Mouse (Mus musculus): Measurements from ENCODE around the gene Pin1rt1. TPM values are rescaled to one million over a fixed set of nuclear protein-coding genes. Genes with fewer than 3 reads are reported as not detected.
A peak's percentile ranks its signal among the peaks of the same experiment; 100 is the strongest.

Pin1rt1 gene
- 0.12 and 0.14 TPM in 2 replicates for polyA plus RNA-seq (2016; fragmentation: Nextera tagmentation; extraction: Ambion mirVana)

DNA sequence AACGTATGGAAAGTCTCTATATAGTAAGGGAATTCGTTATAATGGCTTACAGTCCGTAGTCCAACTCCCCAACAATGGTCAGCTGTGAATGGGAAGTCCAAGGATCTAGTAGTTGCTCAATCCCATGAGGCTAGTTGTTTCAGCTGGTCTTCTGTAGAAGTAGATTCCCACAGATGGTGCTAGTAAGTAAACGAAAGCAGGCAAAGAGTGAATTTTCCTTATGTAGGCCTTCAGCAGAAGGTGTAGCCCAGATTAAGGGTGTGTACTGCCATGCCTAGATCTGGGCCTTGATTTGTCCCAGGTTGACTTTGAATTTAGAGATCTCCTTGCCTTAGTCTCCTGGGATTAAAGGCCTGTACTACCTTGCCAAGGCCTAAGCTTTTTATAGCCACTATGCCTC is at the start of gene Pin1rt1:
Gene Pin1rt1, minus strand, starts transcription at position 101 of the 400 bp plus-strand sequence.
- DNase-seq (ENCODE audit: extremely low spot score, low spot score) = no peak
- no peaks in the 10 kb centered on the region for H3K36me3 ChIP-seq (replicated peaks)
- peaks cover 22% of the 10 kb centered on the region for H3K4me1 ChIP-seq
- H3K27me3 ChIP-seq (ENCODE audit: poor library complexity, severe bottlenecking) = peaks cover 16% of the 10 kb centered on the region
- H3K9me3 ChIP-seq = no peaks in the 10 kb centered on the region
- WGBS = 84% methylated on average over 4 of the region's 4 CpGs
- H3K4me3 ChIP-seq = no peak within 1 kb of the TSS
- no peak within 1 kb of the TSS for H3K27ac ChIP-seq

DNA sequence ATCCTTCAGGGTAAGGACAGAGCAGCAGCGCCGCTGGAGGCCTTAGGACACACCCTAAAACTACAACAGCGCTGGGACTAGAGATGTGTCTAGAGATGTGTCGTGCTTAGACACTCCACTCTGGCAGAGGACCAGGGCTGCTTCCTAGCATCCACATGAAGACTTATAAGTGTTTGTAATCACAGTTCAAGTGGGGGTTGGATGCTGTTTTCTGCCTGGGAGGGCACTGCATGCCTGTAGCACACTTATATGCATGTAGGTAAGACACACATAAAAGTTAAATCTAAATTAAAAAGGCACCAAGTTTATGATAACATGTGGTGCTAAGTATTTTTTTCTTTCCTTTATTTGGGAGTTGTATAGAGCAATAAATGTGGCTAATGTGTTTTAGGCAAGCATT is 47.8 kb upstream of the Pin1rt1 start:
- no peak for DNase-seq (ENCODE audit: extremely low spot score, low spot score)
- 88% methylated on average over 4 of the region's 4 CpGs for WGBS
- H3K9me3 ChIP-seq = no peaks in the 10 kb centered on the region
- H3K4me1 ChIP-seq = no peaks in the 10 kb centered on the region
- no peaks in the 10 kb centered on the region for H3K27me3 ChIP-seq (ENCODE audit: poor library complexity, severe bottlenecking)
- H3K4me3 ChIP-seq = no peak overlapping the region
- H3K36me3 ChIP-seq (replicated peaks) = peaks cover 94% of the 10 kb centered on the region
- no peak overlapping the region for H3K27ac ChIP-seq

DNA sequence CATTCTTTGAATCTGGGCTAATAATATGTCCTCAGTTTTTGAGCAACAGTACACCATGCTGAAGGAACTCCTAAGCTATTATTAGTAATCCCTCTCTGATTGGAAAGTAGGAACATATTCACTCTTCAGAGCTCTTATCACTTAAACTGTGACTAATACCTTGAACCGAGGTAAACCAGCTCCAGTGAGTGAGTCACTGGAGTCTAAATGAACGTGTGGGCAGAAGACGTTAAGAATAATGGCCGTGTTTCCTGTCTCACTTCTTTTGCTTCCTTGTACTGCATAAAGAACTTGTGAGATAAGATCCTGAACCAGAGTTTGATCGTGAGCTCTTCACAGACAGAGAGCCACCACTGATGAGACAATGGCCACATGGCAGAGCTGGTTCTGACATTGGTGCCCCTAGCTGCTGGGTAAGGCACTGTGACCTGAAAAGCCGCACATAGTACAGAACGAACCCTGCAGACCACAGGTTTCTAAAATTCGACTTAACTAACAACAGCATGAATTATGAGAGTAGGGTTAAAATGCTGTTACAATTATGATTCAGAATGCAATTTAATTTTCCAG is 47.0 kb upstream of the Pin1rt1 start:
- H3K27me3 ChIP-seq (ENCODE audit: poor library complexity, severe bottlenecking) = no peaks in the 10 kb centered on the region
- no peak overlapping the region for H3K4me3 ChIP-seq
- 84% methylated on average over 8 of the region's 8 CpGs for WGBS
- H3K36me3 ChIP-seq (replicated peaks) = peaks cover 92% of the 10 kb centered on the region
- H3K27ac ChIP-seq = no peak overlapping the region
- no peak for DNase-seq (ENCODE audit: extremely low spot score, low spot score)
- no peaks in the 10 kb centered on the region for H3K4me1 ChIP-seq
- no peaks in the 10 kb centered on the region for H3K9me3 ChIP-seq

DNA sequence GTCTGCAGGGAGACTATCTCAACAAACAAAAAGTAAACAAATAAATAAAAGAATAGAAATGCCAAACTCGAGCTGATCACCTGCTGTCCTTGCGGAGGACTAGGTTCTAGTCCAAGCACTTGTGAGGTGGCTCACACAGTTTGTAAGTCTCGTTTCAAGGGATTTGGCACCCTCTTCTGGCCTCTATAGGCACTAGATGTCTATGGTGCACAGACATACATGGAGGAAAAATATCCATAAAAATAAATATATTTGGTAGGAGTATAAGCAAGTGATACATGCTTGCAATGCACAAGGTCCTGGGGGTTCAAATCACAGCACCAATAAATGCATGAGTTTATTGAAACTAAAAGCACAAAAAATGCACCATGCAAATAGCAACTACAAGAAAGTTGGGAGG is 34.4 kb upstream of the Pin1rt1 start:
- 64% methylated on average over 3 of the region's 3 CpGs for WGBS

DNA sequence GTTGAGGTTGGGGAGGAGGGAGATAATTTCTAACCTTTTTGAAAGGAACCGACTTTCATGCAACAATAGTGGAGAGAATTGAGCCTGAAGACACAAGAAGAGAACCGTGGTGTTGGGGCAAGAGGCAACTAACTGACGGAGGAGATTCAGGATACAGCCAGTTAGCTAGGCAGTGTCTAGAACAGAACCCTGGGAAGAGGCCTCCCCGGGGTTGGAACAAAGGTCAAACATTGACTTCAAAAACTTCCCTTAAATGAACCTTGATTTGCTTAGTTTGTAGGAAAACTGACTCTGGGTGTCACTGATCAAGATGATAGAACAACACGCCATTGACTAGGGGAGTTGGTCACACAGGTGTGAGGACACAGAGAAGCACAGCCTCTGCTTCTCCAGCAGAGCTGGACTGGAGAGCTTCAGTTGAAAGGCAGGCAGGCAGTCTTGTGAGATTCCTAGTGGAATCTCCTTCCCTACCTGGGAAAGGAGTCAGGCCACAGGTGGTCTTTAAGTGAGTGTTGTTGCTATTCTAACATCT is 32.5 kb upstream of the Pin1rt1 start:
- no peak for DNase-seq (ENCODE audit: extremely low spot score, low spot score)
- no peaks in the 10 kb centered on the region for H3K9me3 ChIP-seq
- no peak overlapping the region for H3K4me3 ChIP-seq
- no peaks in the 10 kb centered on the region for H3K4me1 ChIP-seq
- 83% methylated on average over 5 of the region's 5 CpGs for WGBS
- H3K27ac ChIP-seq = no peak overlapping the region
- peaks cover 9% of the 10 kb centered on the region for H3K27me3 ChIP-seq (ENCODE audit: poor library complexity, severe bottlenecking)
- H3K36me3 ChIP-seq (replicated peaks) = peaks cover 5% of the 10 kb centered on the region

More for the DNA sequence above, 34.4 kb upstream of the Pin1rt1 start:
- no peak overlapping the region for H3K27ac ChIP-seq
- H3K36me3 ChIP-seq (replicated peaks) = peaks cover 9% of the 10 kb centered on the region
- H3K4me1 ChIP-seq = no peaks in the 10 kb centered on the region
- no peak for DNase-seq (ENCODE audit: extremely low spot score, low spot score)
- H3K27me3 ChIP-seq (ENCODE audit: poor library complexity, severe bottlenecking) = no peaks in the 10 kb centered on the region
- H3K9me3 ChIP-seq = no peaks in the 10 kb centered on the region
- H3K4me3 ChIP-seq = no peak overlapping the region

DNA sequence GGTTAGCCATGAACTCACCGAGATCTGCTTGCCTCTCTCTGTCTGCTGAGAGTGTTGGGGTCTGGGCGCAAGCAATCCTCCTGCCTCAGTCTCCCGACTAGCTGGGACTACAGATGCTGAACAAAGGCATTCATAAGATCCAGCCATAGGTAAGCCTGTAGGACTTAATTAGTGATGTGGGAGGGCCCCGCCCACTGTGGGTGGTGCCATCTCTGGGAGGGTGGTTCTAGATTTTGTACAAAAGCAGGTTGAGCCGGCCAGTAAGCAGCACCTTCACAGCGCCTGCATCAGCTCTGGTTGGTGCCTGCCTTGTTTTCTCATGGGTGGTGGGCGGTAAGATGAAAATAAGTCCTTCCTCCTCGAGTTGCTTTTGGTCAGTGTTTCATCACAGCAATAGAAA is 30.1 kb upstream of the Pin1rt1 start:
- H3K4me1 ChIP-seq = peaks cover 22% of the 10 kb centered on the region
- no peak for DNase-seq (ENCODE audit: extremely low spot score, low spot score)
- WGBS = 54% methylated on average over 8 of the region's 8 CpGs

DNA sequence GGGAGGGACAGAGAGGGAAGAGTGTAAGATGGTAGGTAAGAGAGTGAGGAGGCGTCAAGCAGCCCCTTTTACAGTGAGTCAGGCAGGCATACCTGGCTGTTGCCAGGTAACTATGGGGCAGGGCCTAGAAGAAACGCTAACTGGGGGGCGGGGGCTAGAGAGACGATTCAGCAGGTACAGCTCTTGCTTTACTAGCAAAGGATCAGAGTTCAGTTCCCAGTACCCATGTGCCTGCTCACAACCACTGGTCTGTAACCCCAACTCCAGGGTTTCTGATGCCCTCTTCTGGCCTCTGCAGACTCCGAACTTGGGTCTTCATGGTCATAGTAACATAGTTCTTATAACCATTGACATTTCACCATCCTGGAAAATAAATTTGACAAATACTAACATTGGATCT is 27.8 kb upstream of the Pin1rt1 start:
- WGBS = 56% methylated on average over 5 of the region's 5 CpGs
- H3K9me3 ChIP-seq = no peaks in the 10 kb centered on the region
- H3K27me3 ChIP-seq (ENCODE audit: poor library complexity, severe bottlenecking) = peaks cover 50% of the 10 kb centered on the region
- H3K4me3 ChIP-seq = no peak overlapping the region
- H3K4me1 ChIP-seq = peaks cover 30% of the 10 kb centered on the region
- no peaks in the 10 kb centered on the region for H3K36me3 ChIP-seq (replicated peaks)
- DNase-seq (ENCODE audit: extremely low spot score, low spot score) = no peak
- no peak overlapping the region for H3K27ac ChIP-seq

More for the DNA sequence above, 30.1 kb upstream of the Pin1rt1 start:
- Histone ChIP-seq H3K9me3 (no peaks in the 10 kb centered on the region), H3K4me3 (no peak overlapping the region), H3K27ac (no peak overlapping the region), H3K36me3 (replicated peaks) (no peaks in the 10 kb centered on the region), H3K27me3 (ENCODE audit: poor library complexity, severe bottlenecking) (peaks cover 33% of the 10 kb centered on the region)

DNA sequence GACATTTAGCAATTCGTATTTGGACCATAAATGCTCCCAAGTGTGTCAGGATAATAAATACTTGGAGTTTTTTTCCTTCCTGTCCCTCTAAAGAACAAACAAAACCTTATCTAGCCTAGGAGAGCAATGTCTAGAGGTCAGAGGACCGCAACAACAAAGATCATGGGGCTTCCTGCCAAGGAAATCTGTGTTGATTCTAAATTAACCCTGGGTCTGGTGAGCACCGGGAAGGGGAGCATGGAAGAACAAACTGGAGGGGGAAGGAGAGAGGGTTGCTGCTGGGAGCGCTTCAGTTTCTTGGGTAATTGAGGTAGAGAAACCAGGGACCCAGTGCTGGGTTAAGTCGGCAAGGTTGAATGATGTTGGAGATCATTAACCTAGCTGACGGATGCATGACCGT is 27.0 kb upstream of the Pin1rt1 start:
- H3K27ac ChIP-seq = no peak overlapping the region
- 15% methylated on average over 7 of the region's 7 CpGs for WGBS
- DNase-seq (ENCODE audit: extremely low spot score, low spot score) = no peak
- no peaks in the 10 kb centered on the region for H3K9me3 ChIP-seq
- H3K4me3 ChIP-seq = peak overlapping the region; percentile 65
- H3K4me1 ChIP-seq = peaks cover 30% of the 10 kb centered on the region
- peaks cover 50% of the 10 kb centered on the region for H3K27me3 ChIP-seq (ENCODE audit: poor library complexity, severe bottlenecking)
- H3K36me3 ChIP-seq (replicated peaks) = no peaks in the 10 kb centered on the region

DNA sequence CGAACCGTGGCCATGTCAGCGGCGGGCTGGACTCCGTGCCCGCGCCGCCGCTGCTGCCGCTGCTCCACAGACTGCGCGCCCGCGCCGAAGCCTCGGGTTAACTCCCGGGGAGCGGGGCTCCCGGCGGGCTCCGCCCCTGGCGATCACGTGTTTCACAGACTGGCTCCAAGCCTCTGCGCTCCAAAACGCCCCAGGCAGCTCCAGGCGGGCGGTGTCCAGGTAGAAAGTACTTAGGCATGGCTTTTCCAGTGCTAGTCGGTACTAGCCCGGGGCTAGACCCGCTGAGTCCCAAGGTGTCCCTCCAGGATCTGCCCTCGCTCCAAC is 26.5 kb upstream of the Pin1rt1 start, which contains the start of gene Depdc7:
Gene Depdc7, minus strand, starts transcription at position 138 of the 324 bp plus-strand sequence.
- Histone ChIP-seq H3K27me3 (ENCODE audit: poor library complexity, severe bottlenecking) (peaks cover 50% of the 10 kb centered on the region), H3K36me3 (replicated peaks) (no peaks in the 10 kb centered on the region), H3K4me1 (peaks cover 30% of the 10 kb centered on the region), H3K4me3 (peak within 1 kb of the TSS; percentile 65), H3K9me3 (no peaks in the 10 kb centered on the region), H3K27ac (peak within 1 kb of the TSS; percentile 81)
- under 1% methylated on average over 31 of the region's 31 CpGs for WGBS
- peak; percentile 80 for DNase-seq (ENCODE audit: extremely low spot score, low spot score)

DNA sequence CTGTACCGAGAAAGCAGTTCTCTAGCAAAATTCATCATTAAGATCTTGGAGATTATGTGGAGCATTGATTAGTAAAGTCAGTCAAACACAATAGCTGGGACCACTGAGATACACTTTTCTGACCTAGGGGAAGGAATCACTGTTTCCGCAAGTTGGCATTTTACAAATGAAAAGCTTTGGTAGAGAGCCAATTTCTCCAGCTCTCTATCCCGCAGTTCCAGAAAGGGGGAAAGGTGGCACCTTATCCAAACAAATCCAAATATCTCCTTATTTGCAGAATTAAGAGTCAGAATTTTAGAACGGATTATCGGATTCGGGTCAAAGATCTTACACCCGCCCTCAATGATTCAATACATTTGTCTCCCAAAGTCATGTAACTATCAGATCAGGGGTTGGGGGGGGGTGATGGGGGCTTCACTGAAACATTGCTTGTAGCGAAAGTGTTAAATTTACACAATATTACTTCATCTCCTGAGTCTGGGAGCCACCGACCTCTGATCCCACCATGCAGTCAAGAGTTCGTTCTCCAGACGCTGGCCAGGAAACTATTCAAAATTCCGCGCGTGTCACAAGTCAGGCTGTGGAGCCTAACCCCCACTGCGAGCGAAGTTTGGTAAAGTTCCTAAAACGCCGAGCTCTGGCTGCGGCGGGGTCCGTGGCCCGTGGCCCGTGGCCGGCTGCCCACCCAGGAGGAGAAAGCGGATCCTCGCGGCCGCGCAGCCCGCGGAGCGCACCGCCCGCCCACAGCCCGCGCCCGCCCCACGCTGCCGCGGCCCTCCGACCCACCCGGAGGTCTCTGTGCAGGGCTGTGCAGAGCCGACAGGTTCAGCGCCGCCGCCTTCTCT is 25.9 kb upstream of the Pin1rt1 start:
- H3K4me3 ChIP-seq = peak overlapping the region; percentile 65
- H3K27me3 ChIP-seq (ENCODE audit: poor library complexity, severe bottlenecking) = peaks cover 50% of the 10 kb centered on the region
- no peaks in the 10 kb centered on the region for H3K36me3 ChIP-seq (replicated peaks)
- WGBS = 5% methylated on average over 46 of the region's 46 CpGs
- H3K4me1 ChIP-seq = peaks cover 30% of the 10 kb centered on the region
- peak overlapping the region; percentile 81 for H3K27ac ChIP-seq
- H3K9me3 ChIP-seq = no peaks in the 10 kb centered on the region
- no peak for DNase-seq (ENCODE audit: extremely low spot score, low spot score)

DNA sequence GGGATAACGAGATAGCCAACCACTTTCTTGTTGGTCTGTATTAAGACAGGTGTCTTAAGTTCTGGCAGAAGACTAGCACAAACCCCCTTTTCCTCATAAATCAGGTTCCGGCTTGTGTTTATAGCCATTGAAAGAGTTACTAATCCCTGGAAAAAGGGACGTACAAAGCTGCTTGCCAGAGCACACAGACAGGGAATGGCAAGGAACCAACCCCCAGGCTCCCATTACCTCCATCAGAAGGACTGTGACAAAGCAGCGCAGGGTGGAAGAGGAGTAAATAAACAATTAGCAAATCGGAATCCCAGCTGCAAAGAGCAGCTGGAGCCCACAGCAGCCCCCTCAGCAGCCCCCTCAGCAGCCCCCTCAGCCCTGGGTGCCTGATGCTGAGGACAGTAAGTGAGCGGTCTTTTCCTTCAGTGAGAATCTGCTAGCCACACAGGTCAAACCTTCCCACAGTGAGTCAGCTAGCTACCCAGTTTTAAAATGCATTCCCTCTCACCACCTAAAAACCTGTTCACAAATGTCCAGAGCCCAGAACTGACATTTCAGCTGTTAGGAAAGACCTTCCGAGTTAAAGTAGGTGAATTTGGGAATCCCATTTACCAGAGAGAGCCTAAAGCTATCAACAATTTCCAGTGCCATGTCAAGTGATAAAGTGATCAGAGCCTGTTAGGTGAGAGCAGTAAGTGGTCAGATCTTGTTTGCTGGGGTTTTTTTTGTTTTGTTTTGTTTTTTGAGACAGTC is 25.0 kb upstream of the Pin1rt1 start:
- peaks cover 30% of the 10 kb centered on the region for H3K4me1 ChIP-seq
- DNase-seq (ENCODE audit: extremely low spot score, low spot score) = no peak
- no peak overlapping the region for H3K27ac ChIP-seq
- peaks cover 50% of the 10 kb centered on the region for H3K27me3 ChIP-seq (ENCODE audit: poor library complexity, severe bottlenecking)
- no peaks in the 10 kb centered on the region for H3K9me3 ChIP-seq
- no peak overlapping the region; the same call in 1 of the 2 replicates for H3K4me3 ChIP-seq
- 23% methylated on average over 7 of the region's 7 CpGs for WGBS
- no peaks in the 10 kb centered on the region for H3K36me3 ChIP-seq (replicated peaks)

DNA sequence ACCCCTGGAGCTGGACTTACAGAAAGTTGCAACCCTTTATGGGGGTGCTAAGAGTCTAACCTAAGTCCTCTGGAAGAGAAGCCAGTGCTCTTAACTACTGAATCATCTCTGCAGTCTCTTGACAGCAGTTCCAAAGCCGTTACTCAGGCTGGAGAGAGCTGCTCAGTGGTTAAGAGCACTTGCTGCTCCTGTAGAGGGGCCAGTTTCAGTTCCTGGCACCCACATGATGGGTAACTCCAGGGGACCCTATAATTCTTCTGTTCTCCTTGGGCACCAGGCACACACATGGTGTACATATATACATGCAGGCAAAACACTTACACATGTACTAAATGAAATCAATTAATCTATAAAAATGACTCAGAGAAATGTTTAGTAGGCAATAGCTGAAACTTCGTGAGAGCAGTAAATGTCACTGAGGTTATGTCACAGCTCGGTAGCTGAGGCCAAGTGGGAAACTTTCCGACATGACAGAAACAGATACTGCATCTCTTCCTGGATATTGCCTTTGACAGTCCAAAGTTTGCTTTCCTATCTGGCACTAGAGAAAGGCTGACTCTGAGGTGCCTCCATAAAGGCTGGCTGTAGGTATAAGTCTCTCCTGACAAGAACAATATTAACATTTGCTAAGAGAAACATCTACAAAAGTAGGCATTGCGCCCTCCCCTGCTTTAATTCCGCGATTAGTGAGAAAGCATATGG is 24.2 kb upstream of the Pin1rt1 start:
- no peak for DNase-seq (ENCODE audit: extremely low spot score, low spot score)
- Histone ChIP-seq H3K36me3 (replicated peaks) (no peaks in the 10 kb centered on the region), H3K27ac (no peak overlapping the region), H3K4me3 (no peak overlapping the region), H3K4me1 (peaks cover 30% of the 10 kb centered on the region), H3K27me3 (ENCODE audit: poor library complexity, severe bottlenecking) (peaks cover 50% of the 10 kb centered on the region), H3K9me3 (no peaks in the 10 kb centered on the region)
- 61% methylated on average over 7 of the region's 7 CpGs for WGBS
